Mouse (Mus musculus): Measurements from ENCODE around the gene Nsun7. TPM values are rescaled to one million over a fixed set of nuclear protein-coding genes. Genes with fewer than 3 reads are reported as not detected.
A peak's percentile ranks its signal among the peaks of the same experiment; 100 is the strongest.
"Not testable (repeated sequence)": the region's sequence is repeated elsewhere in the genome, so short reads cannot be mapped to it uniquely, and the experiment has no call there.

The Nsun7 gene
- total RNA-seq (2021): 1 to 10 TPM in 1 of 2 experiments, under 1 TPM in 1; 0.99 to 1.1 TPM
- long read RNA-seq, experiment 1, partial matches to known transcripts: 1 of 1 reads
- long read RNA-seq, experiment 1, other reads (novel, unspliced or antisense): 0 of 1 reads
- long read RNA-seq, experiment 2, partial matches to known transcripts: 0 of 1 reads
- long read RNA-seq, experiment 2, other reads (novel, unspliced or antisense): 1 of 1 reads

DNA sequence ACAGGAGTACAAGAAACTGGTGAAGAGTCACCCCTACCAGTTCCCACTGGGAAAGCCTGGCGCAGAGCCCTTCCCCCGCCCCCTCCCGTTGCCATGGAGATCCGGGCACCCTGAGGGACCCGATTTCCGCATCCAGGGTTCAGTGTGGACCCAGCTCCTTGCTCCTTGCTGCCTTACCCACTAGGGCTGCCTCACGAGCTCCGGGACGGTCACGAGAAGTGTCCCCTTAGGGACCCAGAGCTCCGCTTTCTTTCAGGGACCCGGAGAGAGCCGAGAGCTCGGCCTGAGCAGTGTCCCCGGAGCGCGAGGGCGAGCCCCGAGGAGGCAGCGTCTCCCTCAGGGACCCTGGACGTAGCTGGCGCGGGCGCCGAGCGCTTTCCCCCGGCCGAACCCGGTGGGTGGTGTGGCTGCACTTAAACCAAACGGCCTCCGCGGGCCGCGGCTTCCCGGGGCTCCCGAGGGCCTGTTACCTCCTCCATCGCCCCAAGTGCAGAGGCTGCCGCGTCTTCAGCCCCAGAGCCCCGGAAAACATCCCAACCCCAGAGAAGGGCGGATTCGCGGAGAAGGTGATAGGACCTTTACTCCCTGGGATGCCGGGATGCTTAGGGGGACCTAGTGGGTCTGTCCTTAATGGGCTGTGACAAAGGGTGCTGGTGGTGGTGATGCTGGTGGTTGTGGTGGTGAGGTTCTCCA lies at the start of gene Nsun7:
TSS of gene Nsun7 (plus strand) at position 142 of the 693 bp plus-strand sequence.
- peak; percentile 49 to 55 for DNase-seq (ENCODE audit: low spot score in 2 of 2)

DNA sequence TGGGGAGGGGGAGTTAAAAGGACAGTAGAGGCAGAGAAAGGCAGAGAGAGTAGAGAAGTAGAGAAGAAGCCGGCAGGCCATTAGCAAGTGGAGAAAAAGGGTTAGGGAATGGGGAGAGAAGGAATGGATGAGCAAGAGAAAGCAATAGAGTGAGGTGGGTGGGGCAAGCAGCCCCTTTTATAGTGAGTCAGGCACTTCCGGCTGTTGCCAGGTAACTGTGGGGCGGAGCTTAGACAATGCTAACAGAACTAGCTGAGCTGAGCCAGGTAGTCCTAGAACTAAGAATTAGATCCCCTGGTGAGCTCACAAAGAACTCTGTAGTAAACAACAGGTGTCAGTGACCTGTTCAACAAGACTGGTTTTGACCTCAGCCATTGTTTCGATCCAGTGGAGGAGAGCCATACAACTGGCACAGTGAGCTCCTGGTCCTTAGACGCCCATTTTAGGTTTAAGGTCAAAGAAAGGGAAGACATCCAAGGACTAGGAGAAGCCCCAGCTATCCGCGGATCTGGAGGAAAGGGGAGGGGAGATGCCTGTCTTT lies 45.2 kb upstream of the Nsun7 start:
- no peak for DNase-seq (ENCODE audit: low spot score in 2 of 2)

DNA sequence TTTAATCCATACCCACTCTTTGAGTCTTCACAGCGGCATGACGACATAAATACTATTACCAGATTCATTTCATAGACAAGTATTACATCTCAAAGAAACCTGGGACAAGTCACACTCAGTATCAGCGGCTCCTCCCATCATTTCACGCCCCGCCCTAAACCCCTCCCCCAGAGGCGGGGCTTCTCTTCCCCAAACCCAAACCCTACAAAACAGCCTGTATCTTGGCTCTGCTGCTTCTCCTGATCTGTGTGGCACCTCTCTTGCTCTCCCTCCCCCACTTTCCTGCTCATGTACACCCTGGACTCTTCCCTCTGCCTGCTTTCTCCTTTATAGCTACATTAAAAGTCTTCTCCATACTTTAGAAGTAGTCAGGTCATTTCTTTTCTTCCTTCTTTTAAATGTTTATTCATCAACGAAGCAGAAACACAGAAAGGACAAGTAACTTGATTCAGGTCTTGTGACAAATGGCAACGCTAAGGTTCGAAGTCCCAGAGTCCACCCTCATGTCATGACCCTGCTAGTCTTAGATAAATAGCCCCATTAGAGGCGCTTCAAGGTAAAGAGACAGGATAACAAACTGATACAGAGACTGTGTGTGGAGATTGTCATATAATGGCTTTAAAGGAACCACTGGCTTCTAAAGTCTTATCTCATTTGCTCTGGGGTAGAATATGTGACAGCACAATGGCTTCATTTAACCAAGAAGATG lies 44.0 kb upstream of the Nsun7 start:
- no peak for DNase-seq (ENCODE audit: low spot score in 2 of 2)

DNA sequence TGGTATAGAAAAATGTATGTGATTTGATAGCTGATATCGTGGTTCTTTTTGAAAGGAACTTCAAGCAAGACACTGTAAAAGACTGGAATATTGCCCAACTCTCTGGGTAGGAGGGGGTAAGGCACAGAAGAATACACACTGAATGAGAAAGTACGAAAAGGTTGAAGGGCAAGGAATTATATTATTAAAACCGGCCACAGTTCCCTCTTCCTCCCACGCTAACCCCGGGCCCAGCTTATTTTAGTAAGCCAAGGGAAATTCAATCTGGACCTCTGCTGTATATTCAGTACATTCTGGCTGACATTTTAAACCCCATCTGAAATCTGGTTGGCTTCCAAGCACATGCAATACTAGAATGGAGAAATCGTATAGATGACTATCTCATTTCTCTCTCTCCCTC lies 40.0 kb upstream of the Nsun7 start:
- DNase-seq (ENCODE audit: low spot score in 2 of 2): no peak

DNA sequence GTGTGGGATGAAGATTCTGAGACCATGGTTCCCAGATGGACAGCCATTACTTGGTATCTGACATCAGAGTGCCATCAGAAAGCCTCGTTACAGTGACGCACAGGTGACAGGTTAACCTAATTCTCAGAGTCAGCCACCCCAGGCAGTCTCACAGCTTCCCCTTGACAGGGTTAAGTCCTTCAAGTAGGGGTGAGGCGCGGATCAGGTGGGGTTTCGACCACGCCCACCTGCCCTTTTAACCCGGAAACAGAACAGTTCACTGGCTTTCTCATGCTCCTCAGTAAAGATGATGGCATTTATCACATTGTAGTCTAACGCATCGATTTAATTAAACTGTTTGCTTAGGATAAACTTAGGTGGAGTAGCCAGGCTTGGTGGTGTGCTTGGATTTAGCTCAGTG lies 39.1 kb upstream of the Nsun7 start:
- DNase-seq (ENCODE audit: low spot score in 2 of 2): no peak

DNA sequence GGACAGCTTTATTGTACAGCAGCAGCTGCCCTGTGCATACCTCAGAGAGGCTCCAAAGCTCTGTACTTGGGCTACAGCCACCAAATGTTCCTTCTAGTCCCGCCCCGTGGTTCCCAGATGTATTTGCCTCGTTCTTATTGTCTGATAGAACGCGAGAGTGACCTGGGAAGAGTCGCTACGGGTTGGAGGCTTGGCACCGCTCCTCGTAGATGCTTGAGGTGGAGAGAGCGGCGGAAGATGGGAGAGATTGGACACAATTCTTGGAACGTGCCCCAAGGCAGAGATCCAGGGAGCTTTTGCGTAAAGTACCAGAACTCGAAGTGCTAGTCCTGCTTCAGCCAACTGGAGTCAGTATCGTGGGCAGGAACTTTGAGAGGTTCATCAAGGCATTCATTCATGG lies 36.8 kb upstream of the Nsun7 start:
- no peak for DNase-seq (ENCODE audit: low spot score in 2 of 2)

DNA sequence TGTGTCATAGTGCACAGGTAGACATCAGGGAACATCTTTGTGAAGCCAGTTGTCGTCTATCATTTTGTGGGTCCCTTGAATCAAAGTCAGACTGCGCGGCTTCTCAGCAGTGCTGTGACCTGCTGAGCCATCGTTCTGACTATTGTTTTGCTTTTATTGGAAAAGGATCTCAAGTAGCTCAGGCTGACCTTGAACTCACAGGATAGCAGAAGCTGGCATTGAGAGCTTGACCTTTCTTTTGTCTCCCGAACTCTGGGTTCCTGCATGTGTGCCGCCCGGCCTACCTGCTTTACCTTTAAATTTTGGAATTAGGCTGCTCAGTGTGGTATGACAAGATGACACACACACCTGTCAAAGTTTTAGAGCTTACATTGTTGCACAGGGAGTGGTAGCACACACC lies 33.2 kb upstream of the Nsun7 start:
- DNase-seq (ENCODE audit: low spot score in 2 of 2): no peak

DNA sequence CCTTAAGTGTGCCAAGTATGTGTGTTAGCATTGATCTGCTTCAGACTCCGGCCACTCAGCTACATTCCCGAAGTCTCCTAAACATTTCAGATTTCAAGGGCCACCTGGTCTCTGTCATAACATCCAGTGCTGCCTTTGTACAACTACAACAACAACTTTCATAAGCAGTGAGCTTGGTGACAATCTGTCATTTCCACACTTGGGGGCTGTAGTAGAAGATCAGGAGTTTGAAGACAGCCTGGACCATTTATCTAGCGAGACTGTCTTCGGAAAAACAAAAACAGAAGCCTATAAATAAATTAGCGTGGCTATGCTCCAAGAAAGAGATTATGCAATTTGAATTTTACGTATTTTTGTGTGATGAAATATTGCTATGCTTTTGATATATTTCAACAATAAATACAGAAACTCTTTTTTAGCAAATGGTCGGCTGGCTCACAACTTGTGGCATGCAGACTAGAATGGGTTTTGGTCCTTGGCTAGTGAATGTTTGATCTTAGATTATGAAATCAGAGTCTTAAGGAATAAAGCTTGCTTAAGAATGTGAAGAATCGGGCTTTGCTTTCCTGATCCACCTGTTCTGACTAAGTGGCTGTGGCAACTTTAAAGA lies 27.9 kb upstream of the Nsun7 start:
- no peak for DNase-seq (ENCODE audit: low spot score in 2 of 2)

DNA sequence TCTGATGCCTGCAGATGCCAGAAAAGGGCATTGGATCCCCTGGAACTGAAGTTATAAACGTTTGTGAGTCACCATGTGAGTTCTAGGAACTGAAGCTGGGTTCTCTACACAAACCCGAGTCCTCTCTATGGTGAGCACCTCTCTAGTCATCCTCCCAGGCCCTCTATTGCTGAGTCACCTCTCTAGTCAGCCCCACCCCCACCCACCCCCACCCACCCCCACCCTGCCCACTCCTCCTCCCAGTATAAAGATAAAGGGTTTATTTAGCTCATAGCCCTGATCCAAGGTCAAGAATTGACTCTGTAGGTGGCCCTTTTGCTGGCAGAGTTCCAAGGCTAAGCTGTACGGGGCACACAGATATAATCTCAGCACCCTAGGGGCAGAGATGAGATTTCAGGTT lies 27.2 kb upstream of the Nsun7 start:
- no peak for DNase-seq (ENCODE audit: low spot score in 2 of 2)

DNA sequence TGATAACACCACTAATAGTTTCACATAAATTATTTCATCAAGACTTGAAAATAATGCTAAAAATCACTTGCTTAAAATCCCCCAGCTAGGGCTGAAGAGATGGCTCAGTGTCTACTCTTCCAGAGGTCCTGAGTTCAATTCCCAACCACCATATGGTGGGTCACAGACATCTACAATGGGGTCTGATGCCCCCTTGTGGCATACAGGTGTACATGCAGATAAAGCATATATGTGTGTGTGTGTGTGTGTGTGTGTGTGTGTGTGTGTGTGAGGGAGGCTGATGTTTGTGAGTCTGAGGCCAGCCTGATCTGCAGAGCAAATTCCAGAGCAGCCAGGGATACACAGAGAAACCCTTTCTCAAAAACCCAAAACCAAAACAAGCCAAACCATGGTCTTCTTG lies 17.8 kb upstream of the Nsun7 start:
- DNase-seq (ENCODE audit: low spot score in 2 of 2): no peak

DNA sequence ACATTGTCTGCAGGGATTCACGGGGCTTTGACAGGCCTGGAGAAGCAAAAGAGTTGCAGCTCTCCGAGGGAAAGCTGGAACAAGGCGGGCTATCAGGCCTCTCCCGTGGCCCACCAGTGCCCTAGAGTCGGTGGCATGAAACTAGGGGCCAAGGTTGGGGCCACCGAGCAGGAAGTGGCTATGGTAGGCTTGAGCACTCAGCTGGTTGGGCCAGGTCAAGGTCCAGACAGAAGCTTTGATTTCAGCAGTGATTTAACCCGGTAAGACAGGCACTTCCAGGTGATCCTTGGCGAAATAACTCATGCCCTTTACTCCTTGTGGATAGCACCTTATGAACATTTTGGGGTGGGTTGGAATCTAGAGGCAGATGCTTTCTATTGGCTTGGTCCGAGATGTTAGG lies 16.2 kb upstream of the Nsun7 start:
- DNase-seq (ENCODE audit: low spot score in 2 of 2): no peak

DNA sequence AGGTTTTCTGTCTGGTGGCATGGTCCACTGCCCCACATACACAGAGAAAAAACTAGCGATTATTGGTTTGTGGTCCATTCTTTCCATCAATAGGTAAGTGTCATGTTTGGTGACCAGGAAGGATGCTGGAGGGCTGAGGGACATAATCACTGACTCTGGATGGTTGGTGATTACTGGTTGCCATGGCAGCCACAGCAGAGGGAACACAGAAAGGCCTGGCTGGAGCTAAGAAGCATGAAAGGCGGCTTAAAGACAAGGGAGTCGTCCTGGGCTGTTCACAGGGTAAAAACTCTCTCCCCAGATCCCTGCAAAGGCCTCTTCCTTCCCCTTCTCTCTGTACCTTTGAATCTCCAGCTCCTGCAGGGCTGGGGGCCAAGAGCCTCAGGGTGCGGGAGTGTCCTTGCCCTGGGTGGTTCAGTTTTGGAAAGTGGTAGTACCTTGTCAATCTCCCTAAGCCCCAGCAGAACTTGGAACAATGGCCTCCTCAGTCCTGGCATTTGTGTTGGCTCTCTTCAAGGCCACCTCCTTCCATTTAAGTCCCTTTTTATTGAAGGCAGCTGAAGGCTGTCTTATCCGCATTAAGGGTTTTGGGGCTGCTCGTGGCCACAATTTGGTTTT lies 15.5 kb upstream of the Nsun7 start:
- no peak for DNase-seq (ENCODE audit: low spot score in 2 of 2)

DNA sequence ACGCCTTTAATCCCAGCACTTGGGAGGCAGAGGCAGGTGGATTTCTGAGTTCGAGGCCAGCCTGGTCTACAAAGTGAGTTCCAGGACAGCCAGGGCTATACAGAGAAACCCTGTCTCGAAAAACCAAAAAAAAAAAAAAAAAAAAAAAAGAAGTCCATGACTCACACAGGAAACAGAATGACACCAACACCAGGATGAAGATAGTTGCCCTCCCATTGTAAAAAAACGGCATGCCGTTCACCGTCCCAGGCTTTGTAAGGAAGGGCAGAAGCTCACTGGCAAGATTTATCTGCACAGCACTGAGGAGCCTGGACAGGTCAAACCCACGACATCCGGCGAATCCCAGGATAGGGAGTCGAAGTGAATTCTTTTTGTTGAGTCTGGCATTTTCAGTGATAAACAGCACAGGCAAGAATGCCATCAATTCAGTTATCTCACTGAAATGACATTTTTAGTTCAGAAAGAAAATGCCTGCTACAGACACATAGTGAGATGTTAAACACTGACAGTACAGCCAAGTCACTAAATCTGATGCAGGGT lies 13.7 kb upstream of the Nsun7 start:
- DNase-seq (ENCODE audit: low spot score in 2 of 2): no peak

DNA sequence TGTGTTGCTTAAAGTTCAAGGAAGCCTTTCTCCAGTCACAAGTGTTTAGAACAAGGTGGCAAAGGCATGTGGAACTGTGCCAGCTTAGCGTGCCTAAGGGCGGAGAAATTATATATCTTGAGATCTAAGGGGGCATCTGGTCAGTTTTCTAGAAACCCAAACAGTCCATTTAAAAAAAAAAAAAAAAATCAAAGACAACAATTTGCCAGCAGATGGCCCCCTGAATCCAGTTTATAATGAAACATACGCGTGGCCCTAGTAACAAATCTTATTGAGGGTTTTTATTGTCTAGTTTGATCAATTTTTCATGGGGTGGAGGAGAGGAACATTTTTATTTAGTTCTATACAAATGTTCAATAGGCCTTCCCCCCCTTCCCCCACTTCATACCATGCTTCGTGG lies 6.5 kb upstream of the Nsun7 start:
- DNase-seq (ENCODE audit: low spot score in 2 of 2): no peak

DNA sequence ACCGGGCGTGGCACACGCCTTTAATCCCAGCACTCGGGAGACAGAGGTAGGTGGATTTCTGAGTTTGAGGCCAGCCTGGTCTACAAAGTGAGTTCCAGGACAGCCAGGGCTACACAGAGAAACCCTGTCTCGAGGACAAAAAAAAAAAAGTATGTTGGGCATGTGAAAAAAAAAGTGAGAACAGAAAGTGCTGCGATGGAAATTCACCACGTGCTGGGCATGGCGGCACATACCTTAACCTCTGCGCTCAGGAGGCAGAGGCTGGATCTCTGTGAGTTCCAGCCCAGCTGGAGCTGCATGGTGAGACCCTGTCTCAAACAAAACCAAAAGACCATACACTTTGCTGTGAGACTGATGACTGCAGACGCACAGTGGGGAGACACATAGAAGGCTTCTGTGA lies 4.7 kb upstream of the Nsun7 start:
- no peak for DNase-seq (ENCODE audit: low spot score in 2 of 2)

DNA sequence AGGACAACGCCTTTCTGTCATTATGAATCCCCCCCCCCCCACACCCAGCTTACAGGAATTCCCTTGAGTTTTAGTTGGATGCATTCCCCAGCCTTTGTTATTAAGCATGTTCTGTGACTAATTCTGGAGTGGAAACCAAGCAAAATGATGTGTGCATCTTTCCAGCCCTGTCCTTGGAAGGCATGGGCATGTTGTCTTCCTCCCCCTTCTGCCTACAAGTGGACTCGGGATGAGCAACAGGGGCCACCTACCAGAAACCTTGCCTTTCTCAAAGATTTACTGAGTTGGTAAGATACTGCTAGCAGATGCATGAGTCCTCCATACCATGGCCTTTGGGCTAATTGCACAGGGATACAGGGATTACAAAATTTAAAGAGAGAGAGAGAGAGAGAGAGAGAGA lies 697 bp upstream of the Nsun7 start:
- DNase-seq (ENCODE audit: low spot score in 2 of 2): no peak

DNA sequence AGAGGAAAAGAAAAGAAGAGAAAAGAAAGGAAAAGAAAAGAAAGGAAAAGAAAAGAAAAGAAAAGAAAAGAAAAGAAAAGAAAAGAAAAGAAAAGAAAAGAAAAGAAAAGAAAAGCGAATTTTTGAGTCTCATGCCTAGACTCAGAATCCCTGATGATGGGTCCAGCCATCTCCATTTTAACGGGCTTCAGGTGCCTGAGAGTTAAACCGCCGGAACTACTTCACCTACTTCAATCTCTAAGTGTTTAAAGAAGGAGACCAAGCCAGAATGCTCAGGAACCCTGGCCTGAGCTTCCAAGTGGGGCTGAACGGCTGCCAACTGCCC lies 304 bp upstream of the Nsun7 start:
- not testable (repeated sequence) for DNase-seq (ENCODE audit: low spot score in 2 of 2)

DNA sequence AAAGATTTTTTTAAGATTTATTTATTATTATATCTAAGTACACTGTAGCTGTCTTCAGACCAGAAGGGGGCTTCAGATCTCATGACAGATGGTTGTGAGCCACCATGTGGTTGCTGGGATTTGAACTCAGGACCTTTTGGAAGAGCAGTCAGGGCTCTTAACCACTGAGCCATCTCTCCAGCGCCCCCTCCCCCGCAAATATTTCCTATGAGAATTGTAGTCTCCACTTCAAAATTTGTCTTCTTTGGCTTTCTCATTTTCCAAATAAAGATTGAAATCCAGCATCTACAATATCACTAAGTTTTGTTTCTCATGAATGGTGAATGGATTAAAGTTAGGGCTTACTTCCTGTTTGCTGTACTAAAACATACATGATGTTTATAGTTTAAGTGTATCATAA lies 2.8 kb downstream of the Nsun7 start:
- no peak for DNase-seq (ENCODE audit: low spot score in 2 of 2)

DNA sequence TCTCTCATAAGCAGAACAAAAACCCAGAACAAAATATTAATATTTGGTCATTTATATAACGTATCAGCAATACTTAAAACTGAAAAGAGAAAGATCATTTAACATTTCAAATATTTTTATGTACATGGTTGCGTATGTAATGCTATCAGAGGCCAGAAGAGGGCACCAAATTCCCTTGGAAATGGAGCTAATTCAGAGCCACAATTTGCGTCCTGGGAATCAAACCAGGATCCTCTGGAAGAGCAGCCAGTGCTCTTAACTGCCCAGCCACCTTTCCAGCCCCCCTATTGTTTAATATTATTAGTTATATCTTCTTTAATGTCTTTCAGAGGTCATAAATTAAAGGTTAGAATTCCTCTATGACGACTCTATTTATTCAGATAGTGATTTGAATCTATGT lies 3.7 kb downstream of the Nsun7 start:
- no peak for DNase-seq (ENCODE audit: low spot score in 2 of 2)

DNA sequence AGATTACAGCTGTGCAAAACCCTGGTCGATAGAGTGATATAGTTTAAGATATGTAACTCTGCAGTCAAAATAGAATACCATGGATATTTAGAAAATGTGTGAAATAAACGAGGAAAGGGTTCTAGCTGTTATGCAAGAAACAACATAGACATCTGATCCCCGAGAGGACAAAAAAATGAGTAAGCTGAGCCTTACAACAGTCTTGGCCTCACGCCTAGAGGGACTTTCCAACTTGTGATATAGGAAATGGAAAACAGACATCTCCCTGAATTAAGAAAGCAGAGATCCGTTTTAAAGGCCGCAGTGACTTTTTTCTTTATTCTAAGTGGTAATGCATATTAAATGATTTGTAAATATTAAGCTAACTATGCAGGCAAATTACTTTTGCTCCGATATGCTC lies 9.9 kb downstream of the Nsun7 start:
- DNase-seq (ENCODE audit: low spot score in 2 of 2): no peak

DNA sequence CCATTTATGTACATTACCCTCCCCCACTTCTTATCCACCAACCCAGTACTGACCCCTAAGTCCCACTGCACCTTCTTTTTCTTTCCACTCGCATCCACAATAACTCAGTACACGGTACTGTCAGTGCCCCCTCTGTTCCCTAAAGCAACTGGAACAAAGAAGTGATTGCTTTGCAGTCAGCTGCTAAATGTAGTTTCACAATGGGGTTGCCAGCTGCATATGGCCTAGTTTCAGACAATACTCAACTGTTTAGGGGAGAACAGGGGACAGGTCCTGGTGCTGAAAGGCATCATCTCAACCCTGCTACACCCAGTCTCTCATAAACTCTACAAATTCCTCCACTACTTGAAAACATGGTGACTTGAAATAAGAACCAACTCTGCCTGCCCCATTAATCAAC lies 11.4 kb downstream of the Nsun7 start:
- no peak for DNase-seq (ENCODE audit: low spot score in 2 of 2)

All from adrenal gland, postnatal 4 days (tissue).